Mouse (Mus musculus) layer of hippocampus, adult 2 months (tissue): ENCODE data around the gene Pip4k2c. TPM values are rescaled to one million over a fixed set of nuclear protein-coding genes. Genes with fewer than 3 reads are reported as not detected.
A peak's percentile ranks its signal among the peaks of the same experiment; 100 is the strongest.

ENCODE experiments used
- DNase-seq, 2 experiments: peaks; one replicate each; pipeline ENCODE4 v3.0.0; 2022; ENCODE audit warnings: low spot score in 2 of 2
- H3K27ac ChIP-seq: fragments of 200-600 bp; 2 replicates; pipeline ENCODE4 v1.8.1; 2022
- H3K4me3 ChIP-seq: fragments of 200-600 bp; 2 replicates; pipeline ENCODE4 v1.8.1; 2022; ENCODE audit warnings: mild to moderate bottlenecking
- CTCF ChIP-seq: fragments of 200-600 bp; conservative IDR thresholded peaks from 2 replicates; pipeline ENCODE4 v1.8.1; 2022; ENCODE audit warnings: antibody characterized with exemption, mild to moderate bottlenecking, moderate library complexity
- total RNA-seq, 2 experiments: library from RNA; stranded (reverse); gene quantifications; 2 replicates each; pipeline ENCODE4 v1.2.3; 2021

Gene Pip4k2c
- total RNA-seq, 2 experiments from 2014 or later: 98.0 to 98.6 TPM

DNA sequence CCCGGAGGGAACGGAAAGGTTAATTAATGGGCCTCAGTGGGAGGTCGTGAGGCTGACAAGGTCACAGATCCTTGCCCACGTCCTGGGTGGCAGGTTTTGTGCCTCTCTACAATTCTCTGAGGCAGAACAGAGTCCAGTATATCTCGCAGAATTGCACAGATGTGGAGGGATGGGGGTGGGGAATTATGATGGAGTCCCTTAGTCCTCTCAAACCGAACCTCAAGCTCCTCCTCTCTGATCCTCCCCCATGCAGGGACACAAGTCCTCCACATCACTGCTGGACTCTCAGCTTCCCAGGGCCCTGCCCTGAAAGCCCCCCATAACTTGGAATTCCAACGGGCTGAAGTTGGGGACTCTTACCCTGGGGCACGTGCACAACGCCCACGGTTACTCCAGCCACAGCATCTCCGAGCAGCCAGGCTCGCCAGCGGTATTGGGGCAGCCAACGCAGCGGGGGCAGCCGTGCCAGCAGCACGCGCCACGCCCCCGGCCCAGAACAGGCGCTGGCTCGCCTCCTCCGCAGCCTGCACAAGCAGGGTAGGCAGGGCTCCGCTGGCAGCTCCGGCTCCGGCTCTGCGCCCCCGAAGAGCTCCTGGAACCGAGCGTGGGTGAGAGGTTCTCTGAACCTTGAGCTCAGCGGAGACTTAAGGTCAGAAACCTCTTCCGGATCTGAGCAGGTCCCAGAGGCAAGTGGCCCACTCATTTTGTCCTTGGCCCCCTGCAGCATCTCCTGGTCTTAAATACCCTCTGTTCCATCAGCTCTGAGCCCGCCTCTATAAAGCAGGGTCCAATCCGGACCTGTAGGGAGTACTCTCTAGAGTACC lies 31.3 kb downstream of the Pip4k2c start, which contains the start of gene Slc26a10:
TSS of gene Slc26a10 (minus strand) at position 775 of the 824 bp plus-strand sequence.
- DNase-seq: peak in 1 of 2 experiments; percentile 51
- peak within 1 kb of the TSS; percentile 39 for H3K4me3 ChIP-seq
- TF ChIP-seq CTCF: no peak
- H3K27ac ChIP-seq: peak within 1 kb of the TSS; percentile 89

DNA sequence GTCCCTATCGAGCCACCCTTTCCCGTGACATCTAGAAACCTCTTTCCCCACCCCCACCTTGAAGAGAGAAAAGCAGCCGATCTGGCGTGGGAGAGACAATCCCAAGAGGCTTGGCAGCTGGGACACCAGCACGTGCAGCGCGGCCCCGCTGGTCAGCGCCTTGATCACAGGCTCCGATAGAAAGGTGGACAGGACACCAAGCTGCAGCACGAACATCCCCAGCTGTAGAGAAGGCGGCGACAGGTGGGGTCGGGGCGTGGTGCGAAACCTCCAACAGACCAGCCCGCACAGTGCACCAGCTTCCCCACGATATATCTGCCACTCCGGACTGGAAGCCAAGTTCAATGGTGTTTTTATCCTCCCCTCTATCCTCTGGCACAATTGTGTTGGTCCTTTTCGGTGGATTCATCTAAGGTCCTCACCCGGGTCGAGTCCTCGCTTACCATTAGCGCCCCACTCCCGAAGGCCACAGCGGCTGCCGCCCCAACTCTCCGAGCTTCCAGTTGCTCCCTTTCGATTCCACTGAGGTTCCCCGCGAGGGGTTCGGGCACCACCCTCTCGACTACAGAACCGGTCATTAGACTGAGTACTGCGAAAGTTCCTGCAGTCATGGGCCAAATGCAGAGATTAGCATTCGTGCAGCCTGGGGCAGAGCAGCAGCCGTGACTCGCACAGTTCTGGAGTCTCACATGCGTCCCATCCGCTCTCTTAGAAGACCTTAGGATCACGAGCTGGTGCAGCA lies 32.9 kb downstream of the Pip4k2c start:
- Histone ChIP-seq H3K27ac (peak overlapping the region; percentile 89), H3K4me3 (peak overlapping the region; percentile 62)
- no peak for DNase-seq
- TF ChIP-seq CTCF: no peak

DNA sequence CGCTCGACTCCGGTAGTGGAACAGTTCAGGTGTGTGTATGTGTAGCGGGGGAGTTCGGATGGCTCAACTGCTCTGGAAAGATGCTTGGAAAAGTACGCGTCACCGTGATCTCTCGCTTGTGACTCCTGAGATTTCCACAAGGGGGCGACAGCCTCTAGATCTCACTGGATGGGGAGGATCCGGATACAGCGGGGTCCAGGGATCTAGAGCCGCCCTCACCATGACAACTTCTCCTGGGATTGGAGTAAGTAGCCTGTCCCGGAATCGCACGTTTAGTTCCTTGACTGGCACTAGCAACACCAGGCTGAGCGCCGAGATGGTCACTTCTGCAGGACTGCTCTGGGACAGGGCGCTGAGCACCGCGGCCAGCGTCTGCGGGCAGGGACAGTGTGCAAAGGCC lies 33.7 kb downstream of the Pip4k2c start:
- Histone ChIP-seq H3K27ac (peak overlapping the region; percentile 89), H3K4me3 (peak overlapping the region; percentile 62)
- peak; percentile 94 for TF ChIP-seq CTCF
- DNase-seq: peak; percentile 77 to 84

DNA sequence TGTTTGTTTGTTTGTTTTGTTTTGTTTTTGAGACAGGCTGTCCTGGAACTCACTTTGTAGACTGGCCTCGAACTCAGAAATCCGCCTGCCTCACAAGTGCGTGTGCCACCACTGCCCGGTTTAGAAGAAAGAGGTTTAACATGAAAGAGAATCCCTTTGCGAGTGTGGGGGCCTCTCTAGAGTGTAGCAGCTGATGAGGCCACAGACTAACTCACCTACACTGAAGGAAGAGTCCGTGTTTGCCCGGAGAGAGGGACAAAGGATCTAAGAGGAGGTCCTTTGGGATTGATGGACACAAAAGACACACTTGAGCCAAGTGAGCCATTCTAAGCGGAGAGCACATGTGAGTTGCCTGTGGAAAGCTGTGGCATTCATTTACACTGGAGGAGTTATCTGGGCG lies 34.1 kb downstream of the Pip4k2c start:
- no peak for DNase-seq
- no peak for TF ChIP-seq CTCF
- H3K4me3 ChIP-seq: no peak overlapping the region
- H3K27ac ChIP-seq: peak overlapping the region; percentile 23; the same call in 1 of the 2 replicates

DNA sequence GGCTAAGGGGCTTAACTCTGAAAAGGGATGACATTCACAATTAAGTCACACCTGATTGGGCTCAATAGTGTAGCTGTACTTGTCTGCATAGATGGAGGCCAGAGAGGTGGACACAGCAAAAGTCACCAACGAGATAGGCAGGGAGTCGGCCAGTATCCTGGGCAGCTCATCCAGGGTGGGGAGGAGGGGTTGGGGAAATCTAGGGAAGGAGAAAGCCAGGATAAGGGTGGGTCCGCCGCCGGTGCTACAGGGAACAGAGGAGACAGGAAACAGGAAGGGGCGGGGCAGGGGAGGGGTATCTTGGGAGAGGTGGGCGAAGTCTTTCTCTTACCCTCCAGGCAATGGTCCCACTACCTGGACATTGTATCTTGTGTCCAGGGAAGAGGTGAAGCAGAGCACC lies 34.6 kb downstream of the Pip4k2c start:
- H3K27ac ChIP-seq: no peak overlapping the region
- no peak overlapping the region for H3K4me3 ChIP-seq
- no peak for DNase-seq
- no peak for TF ChIP-seq CTCF

DNA sequence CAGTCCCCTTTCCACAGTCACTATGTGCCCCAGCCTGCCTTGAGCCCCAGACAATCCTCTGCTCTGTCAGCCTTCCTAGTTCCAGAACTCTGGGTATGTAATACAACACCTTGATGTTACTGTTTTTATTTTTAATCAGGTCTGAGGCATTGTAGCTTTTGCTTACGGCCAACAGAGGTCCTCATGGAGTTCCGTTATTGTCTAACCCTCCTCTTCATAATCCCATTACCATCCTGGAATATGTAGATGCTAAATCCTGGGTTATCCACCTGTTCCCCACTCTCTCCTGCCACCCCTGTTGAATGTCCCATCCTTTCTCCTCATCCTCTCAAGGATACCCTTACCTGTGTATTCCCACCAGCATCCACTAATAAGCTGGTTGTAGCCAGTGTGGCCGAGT lies 35.2 kb downstream of the Pip4k2c start:
- TF ChIP-seq CTCF: peak; percentile 64
- no peak overlapping the region for H3K4me3 ChIP-seq
- DNase-seq: no peak
- H3K27ac ChIP-seq: no peak overlapping the region

DNA sequence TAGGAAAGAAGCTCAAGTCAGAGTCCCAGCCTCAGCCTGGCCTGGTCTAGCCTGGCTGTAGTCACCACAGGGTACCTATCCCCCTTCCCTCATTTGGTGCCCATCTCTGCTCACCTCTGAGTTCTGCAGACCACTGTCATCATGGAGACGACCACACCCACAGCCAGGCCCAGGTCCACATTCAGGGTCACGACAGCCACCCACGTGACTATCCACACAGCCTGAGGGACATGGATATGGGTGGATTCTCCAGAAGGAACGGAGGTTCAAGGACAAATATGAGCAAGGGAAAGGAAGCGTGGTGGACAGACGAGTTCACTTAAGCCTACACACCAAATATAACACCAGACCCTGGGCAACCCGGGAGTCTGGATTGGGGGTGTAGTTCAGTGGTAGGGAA lies 37.2 kb downstream of the Pip4k2c start:
- Histone ChIP-seq H3K4me3 (no peak overlapping the region), H3K27ac (no peak overlapping the region)
- TF ChIP-seq CTCF: no peak
- DNase-seq: no peak

DNA sequence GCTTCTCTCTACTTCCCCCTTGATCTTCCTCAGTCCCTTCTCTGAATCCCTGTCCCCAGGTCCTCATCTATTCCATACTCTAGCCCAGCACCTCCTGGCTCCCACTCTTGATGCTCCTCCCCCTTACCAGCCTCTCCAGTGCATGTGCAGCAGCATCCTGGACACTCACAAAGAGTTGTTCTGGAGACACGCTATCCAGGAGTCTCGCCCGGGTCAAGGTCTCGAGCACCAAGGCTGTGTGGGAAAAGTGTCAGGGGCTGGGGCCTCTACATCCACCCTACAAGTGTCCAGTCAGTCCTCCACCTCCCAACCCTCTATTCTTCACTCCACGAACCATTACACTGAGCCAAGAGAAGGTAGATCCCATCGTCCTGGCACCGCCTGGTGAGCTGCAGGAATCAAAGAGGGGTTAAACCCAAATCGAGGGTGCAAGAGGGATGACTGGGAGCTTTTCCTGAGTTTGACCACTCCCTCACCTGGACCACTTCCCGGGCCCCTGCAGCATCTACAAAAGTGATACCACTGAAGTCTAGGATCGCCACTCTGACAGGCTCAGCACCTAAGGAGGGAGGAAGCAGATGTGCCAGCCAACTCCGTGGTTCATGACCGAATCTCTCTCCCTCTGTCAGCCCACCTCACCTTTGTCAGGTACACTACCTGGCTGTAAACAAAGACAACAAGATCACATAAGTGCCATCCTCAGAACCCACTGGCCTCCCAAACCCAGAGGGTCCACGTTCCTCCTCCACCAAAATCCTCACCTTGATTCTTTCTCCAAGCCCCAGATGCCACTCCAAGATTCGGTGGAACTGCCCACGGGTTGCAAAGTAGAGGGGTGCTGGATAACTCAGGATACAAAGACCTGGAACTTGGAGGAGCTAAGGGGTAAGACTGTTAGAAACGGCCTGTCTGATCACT lies 38.0 kb downstream of the Pip4k2c start:
- Histone ChIP-seq H3K27ac (no peak overlapping the region), H3K4me3 (no peak overlapping the region)
- no peak for DNase-seq
- no peak for TF ChIP-seq CTCF

DNA sequence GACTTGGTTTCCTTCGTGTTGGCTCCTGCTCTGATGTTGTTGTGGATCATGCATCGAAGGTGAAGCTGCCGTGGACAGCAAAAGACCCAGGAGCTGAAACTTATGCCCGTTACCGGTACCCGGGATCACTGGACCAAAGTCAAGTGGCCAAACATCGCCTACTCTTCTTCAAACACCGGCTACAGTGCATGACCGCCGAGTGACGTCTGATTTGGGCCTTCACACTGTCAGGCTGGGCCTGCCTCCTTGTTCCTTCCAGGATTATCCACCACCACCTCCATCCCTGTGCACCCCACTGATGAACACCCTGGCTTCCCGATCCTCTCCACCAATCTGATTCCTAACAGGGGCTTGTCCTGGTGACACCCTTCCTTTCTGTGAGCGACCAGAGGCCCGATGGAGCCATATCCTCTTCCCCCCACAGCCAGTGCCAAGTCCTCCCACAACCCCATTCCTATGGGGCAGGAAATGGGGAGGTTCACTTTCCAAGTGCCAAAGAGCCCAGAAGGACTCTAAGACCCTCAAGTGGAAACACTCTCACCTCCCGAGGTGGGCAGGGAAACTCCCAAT lies 39.7 kb downstream of the Pip4k2c start:
- no peak overlapping the region for H3K27ac ChIP-seq
- DNase-seq: no peak
- no peak for TF ChIP-seq CTCF
- H3K4me3 ChIP-seq: no peak overlapping the region

DNA sequence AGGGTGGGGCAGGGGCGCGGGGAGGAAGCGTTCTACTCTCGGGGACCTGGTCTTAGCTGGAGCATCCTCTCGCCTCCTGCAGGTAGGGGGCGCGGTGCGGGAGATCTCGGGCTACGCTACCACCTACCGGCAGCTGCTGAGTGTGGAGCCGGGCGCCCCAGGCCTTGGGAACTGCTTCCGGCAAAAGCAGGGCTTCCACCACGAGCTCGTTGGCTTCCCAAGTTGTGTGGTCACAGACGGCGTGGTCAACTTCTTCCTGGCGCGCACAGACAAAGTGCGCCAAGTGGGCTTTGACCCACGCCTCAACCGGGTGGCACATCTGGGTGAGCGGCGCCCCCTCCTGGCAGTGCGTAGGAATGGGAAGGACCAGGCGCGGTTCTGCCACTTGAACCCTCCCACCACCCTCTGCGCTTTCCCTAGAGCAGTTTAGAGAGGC lies 40.5 kb downstream of the Pip4k2c start:
- H3K27ac ChIP-seq: no peak overlapping the region
- H3K4me3 ChIP-seq: peak overlapping the region; percentile 43
- DNase-seq: peak in 1 of 2 experiments; percentile 70
- peak; percentile 86 for TF ChIP-seq CTCF

DNA sequence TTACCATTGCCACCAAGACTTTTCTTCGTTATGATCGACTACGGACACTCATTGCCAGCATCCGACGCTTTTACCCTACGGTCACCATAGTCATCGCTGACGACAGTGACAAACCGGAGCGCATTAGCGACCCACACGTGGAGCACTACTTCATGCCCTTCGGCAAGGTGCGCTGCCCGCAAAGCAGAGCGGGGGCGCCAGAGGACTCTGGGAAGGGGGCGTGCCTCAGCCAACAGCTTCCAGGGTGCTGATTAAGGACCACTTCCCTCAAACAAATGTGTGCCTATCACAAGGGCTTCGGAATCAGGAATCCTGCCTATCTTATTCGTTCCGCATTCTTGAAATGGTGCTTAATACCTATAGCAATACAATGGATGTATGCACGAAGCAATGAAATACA lies 41.4 kb downstream of the Pip4k2c start:
- no peak for DNase-seq

DNA sequence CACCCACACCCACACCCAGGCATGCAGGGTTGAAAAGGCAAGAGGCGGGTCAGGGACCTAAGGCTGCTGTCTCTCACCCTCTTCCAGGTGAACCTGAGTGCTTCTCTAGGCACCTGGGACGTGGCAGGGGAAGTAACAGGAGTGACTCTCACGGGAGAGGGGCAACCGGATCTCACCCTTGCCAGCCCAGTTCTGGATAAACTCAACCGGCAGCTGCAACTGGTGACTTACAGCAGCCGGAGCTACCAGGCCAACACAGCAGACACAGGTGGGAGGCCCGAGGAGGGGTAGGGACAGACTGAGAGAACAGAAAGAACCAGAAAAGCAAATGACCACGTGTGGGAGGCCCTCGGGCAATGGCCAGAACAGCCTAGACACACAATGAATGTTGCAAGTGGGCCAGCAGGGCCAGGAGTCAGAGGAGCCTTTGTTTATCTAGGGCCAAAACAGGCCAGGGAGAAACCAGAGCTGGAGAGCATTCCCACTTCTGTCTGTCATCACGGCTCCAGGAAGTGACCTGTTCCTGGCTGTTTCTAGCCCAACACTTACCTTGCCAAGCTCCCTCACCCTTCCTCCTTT lies 43.7 kb downstream of the Pip4k2c start:
- TF ChIP-seq CTCF: no peak
- Histone ChIP-seq H3K4me3 (no peak overlapping the region; the same call in 1 of the 2 replicates), H3K27ac (peak overlapping the region; percentile 23; the same call in 1 of the 2 replicates)
- DNase-seq: no peak

More for the DNA sequence above, 41.4 kb downstream of the Pip4k2c start:
- Histone ChIP-seq H3K27ac (no peak overlapping the region), H3K4me3 (no peak overlapping the region)
- TF ChIP-seq CTCF: peak; percentile 56
